Comparison of ENCODE assay signal across 11 mouse cellular contexts in genomic region chr9:61316442-61316841, GRCm38 (mm10). TPM values are rescaled to one million over a fixed set of nuclear protein-coding genes. Genes with fewer than 3 reads are reported as not detected.
A peak's percentile ranks its signal among the peaks of the same experiment; 100 is the strongest.
DNase-seq lines count a peak whose midpoint lies in the region; ATAC-seq lines count a peak whose summit lies in the region.
"Had no signal": no experiment of that assay in that cellular context is flagged by ENCODE, and none has a peak within 500 bp of the region (broad histone marks: within the 10 kb centered on the region; RNA-seq: fewer than 3 reads in every experiment).

No protein-coding gene starts in this region.

- peaks cover 99% of the 10 kb centered on the region for H3K27me3 ChIP-seq in heart, embryonic 13.5 days (replicated peaks)
- peaks cover 13% of the 10 kb centered on the region for H3K27me3 ChIP-seq in neural tube, embryonic 13.5 days
- 0 out of 2 replicates have a peak, but pooled peaks cover 5% of the 10 kb centered on the region for H3K27me3 ChIP-seq in hindbrain, embryonic 15.5 days

- DNase-seq in heart, postnatal 25 days (ENCODE audit: low spot score), result no peak
- no peak for DNase-seq in neural tube, embryonic 10.5 days (ENCODE audit: extremely low spot score, low spot score)
- peak; percentile 60 for DNase-seq in retina, embryonic 14.5 days (ENCODE audit: low spot score)
- DNase-seq in left cerebral cortex, postnatal 4 days, result no peak
- DNase-seq: kidney, postnatal 14 days; right cerebral cortex, adult 18-20 months had no signal

- intact Hi-C loops in heart, postnatal 25 days (cut with DNase I), result no loop called here
- intact Hi-C loops in left cerebral cortex, postnatal 4 days (cut with DNase I), result no loop called here

- 40% methylated on average over 4 of the region's 4 CpGs for WGBS in heart, embryonic 13.5 days
- WGBS in neural tube, embryonic 13.5 days, result 10% methylated on average over 4 of the region's 4 CpGs
- 28% methylated on average over 4 of the region's 4 CpGs for WGBS in hindbrain, embryonic 15.5 days

- peak overlapping the region; percentile 56; the same call in 1 of the 2 replicates for H3K27ac ChIP-seq in heart, embryonic 13.5 days (replicated peaks)
- peak overlapping the region; percentile 84; the same call in 1 of the 2 replicates for H3K27ac ChIP-seq in neural tube, embryonic 13.5 days (replicated peaks)
- H3K27ac ChIP-seq in hindbrain, embryonic 15.5 days (replicated peaks), result no peak overlapping the region

- peaks cover 32% of the 10 kb centered on the region for H3K4me1 ChIP-seq in heart, embryonic 13.5 days
- H3K4me1 ChIP-seq in neural tube, embryonic 13.5 days (replicated peaks), result peaks cover 85% of the 10 kb centered on the region
- H3K4me1 ChIP-seq in hindbrain, embryonic 15.5 days (replicated peaks), result peaks cover 50% of the 10 kb centered on the region

- no peak overlapping the region for H3K9ac ChIP-seq in heart, embryonic 13.5 days
- H3K9ac ChIP-seq in neural tube, embryonic 13.5 days, result no peak overlapping the region
- no peak overlapping the region for H3K9ac ChIP-seq in hindbrain, embryonic 15.5 days

- no peaks in the 10 kb centered on the region for H3K36me3 ChIP-seq in heart, embryonic 13.5 days
- H3K36me3 ChIP-seq in neural tube, embryonic 13.5 days, result no peaks in the 10 kb centered on the region
- H3K36me3 ChIP-seq in hindbrain, embryonic 15.5 days, result no peaks in the 10 kb centered on the region

- H3K4me2 ChIP-seq in heart, embryonic 13.5 days, result no peak overlapping the region
- H3K4me2 ChIP-seq in neural tube, embryonic 13.5 days, result no peak overlapping the region
- no peak overlapping the region for H3K4me2 ChIP-seq in hindbrain, embryonic 15.5 days

- ATAC-seq in heart, embryonic 13.5 days (ENCODE audit: extremely low read depth, insufficient number of reproducible peaks, low FRiP score, low TSS enrichment), result no peak
- ATAC-seq in neural tube, embryonic 13.5 days (ENCODE audit: low read depth), result no peak
- peak; percentile 12; the same call in 1 of the 2 replicates for ATAC-seq in hindbrain, embryonic 15.5 days (ENCODE audit: low FRiP score, low read depth)
- no peak for ATAC-seq in activated CD4-positive, CD25-positive, alpha-beta regulatory T cell, adult 4 months

- H3K9me3 ChIP-seq in heart, embryonic 13.5 days, result no peaks in the 10 kb centered on the region
- no peaks in the 10 kb centered on the region for H3K9me3 ChIP-seq in neural tube, embryonic 13.5 days
- no peaks in the 10 kb centered on the region for H3K9me3 ChIP-seq in hindbrain, embryonic 15.5 days

- H3K4me3 ChIP-seq in heart, embryonic 13.5 days, result no peak overlapping the region
- H3K4me3 ChIP-seq in neural tube, embryonic 13.5 days, result no peak overlapping the region
- H3K4me3 ChIP-seq in hindbrain, embryonic 15.5 days, result no peak overlapping the region
- H3K4me3 ChIP-seq: myocyte had no signal

RNA-seq across cellular contexts. Expression of gene Tle3, which starts 55.7 kb away (rescaled TPM):
- 7.3 and 9.1 TPM in 2 replicates for polyA plus RNA-seq in heart, embryonic 13.5 days (2015; fragmentation: Nextera tagmentation; extraction: Ambion mirVana)
- 10 to 100 TPM; 15.5 to 17.4 TPM for total RNA-seq in heart, postnatal 25 days (2021)
- polyA plus RNA-seq in neural tube, embryonic 13.5 days (2015; fragmentation: Nextera tagmentation; extraction: Ambion mirVana), result 31.1 and 33.7 TPM in 2 replicates
- 23.6 and 28.8 TPM in 2 replicates for polyA plus RNA-seq in hindbrain, embryonic 15.5 days (2015; fragmentation: Nextera tagmentation; extraction: Ambion mirVana)
- polyA plus RNA-seq in activated CD4-positive, CD25-positive, alpha-beta regulatory T cell, adult 4 months (2017; shearing (Covaris generic)), result 10 to 100 TPM; 20.4 to 21.1 TPM
- 100 to 1,000 TPM; 102 to 112 TPM for total RNA-seq in left cerebral cortex, postnatal 4 days (2021)
